Mouse (Mus musculus): ENCODE measurements at regions not wholly inside any gene's neighbourhood (a gene's known extent, or its start where the extent isn't known, plus 50 kb on each side); places are given as distances from the start of the nearest gene placed in this dataset.

GRCm38 (mm10) chr11:31736556-31737089 lies 64.9 kb upstream of the Bod1 start:
- Histone ChIP-seq H3K9me3 (replicated peaks; ENCODE audit: low read length) (no peaks in the 10 kb centered on the region), H3K27ac (ENCODE audit: insufficient read depth, low read depth) (no peak overlapping the region), H3K9ac (ENCODE audit: insufficient read depth, low read depth) (no peak overlapping the region), H3K4me2 (ENCODE audit: insufficient read depth, low read depth, poor library complexity, severe bottlenecking) (no peak overlapping the region), H3K4me1 (ENCODE audit: control insufficient read depth in 1 of 2, insufficient read depth in 2 of 2) (peaks cover 39 to 64% of the 10 kb centered on the region in 2 experiments), H3K79me2 (replicated peaks; ENCODE audit: control insufficient read depth, extremely low read depth, insufficient read depth, poor library complexity, severe bottlenecking) (no peaks in the 10 kb centered on the region), H3K4me3 (replicated peaks in 1 of 3; ENCODE audit: low read depth in 2 of 3, low read length in 2 of 3, poor library complexity in 1 of 3) (no peak overlapping the region), H3K27me3 (replicated peaks) (no peaks in the 10 kb centered on the region), H3K36me3 (replicated peaks in 1 of 2; ENCODE audit: control insufficient read depth in 1 of 2, insufficient read depth in 1 of 2, low read length in 1 of 2) (no peaks in the 10 kb centered on the region)
- dilution Hi-C loops (cut with MboI; ENCODE audit: extremely low pct_ligation_motif_present, extremely low pct_unique_long_range_greater_than_20kb, low sequenced_read_pairs), result no loop called here
- in situ Hi-C loops (cut with MboI; ENCODE audit: low pct_ligation_motif_present, low pct_unique_long_range_greater_than_20kb, low sequenced_read_pairs), result no loop called here
- DNase-seq (ENCODE audit: extremely low read depth), result no peak
- no peak for TF ChIP-seq TCF12 (IDR thresholded peaks at IDR 0.05; ENCODE audit: low read depth, low read length)
- TF ChIP-seq CHD2 (IDR thresholded peaks at IDR 0.05; ENCODE audit: low read length), result no peak
- TF ChIP-seq NELFE (IDR thresholded peaks at IDR 0.05; ENCODE audit: low read depth, low read length), result no peak

GRCm38 (mm10) chr11:31738148-31739021 lies 66.7 kb upstream of the Bod1 start:
- in situ Hi-C loops (cut with MboI; ENCODE audit: low pct_ligation_motif_present, low pct_unique_long_range_greater_than_20kb, low sequenced_read_pairs), result no loop called here
- H3K27me3 ChIP-seq (replicated peaks), result no peaks in the 10 kb centered on the region

GRCm38 (mm10) chr11:31740409-31740808 lies 68.7 kb upstream of the Bod1 start:
- Histone ChIP-seq H3K27ac (ENCODE audit: insufficient read depth, low read depth) (no peak overlapping the region), H3K27me3 (replicated peaks) (no peaks in the 10 kb centered on the region), H3K4me1 (ENCODE audit: control insufficient read depth in 1 of 2, insufficient read depth in 2 of 2) (peaks cover 20 to 45% of the 10 kb centered on the region in 2 experiments), H3K9ac (ENCODE audit: insufficient read depth, low read depth) (no peak overlapping the region), H3K9me3 (replicated peaks; ENCODE audit: low read length) (no peaks in the 10 kb centered on the region), H3K4me3 (replicated peaks in 1 of 3; ENCODE audit: low read depth in 2 of 3, low read length in 2 of 3, poor library complexity in 1 of 3) (no peak overlapping the region), H3K36me3 (replicated peaks in 1 of 2; ENCODE audit: control insufficient read depth in 1 of 2, insufficient read depth in 1 of 2, low read length in 1 of 2) (no peaks in the 10 kb centered on the region), H3K4me2 (ENCODE audit: insufficient read depth, low read depth, poor library complexity, severe bottlenecking) (no peak overlapping the region), H3K79me2 (replicated peaks; ENCODE audit: control insufficient read depth, extremely low read depth, insufficient read depth, poor library complexity, severe bottlenecking) (no peaks in the 10 kb centered on the region)
- DNase-seq (ENCODE audit: extremely low read depth), result no peak
- in situ Hi-C loops (cut with MboI; ENCODE audit: low pct_ligation_motif_present, low pct_unique_long_range_greater_than_20kb, low sequenced_read_pairs) (no loop called here), dilution Hi-C loops (cut with MboI; ENCODE audit: extremely low pct_ligation_motif_present, extremely low pct_unique_long_range_greater_than_20kb, low sequenced_read_pairs) (no loop called here)
- TF ChIP-seq ELF1 (IDR thresholded peaks at IDR 0.05; ENCODE audit: low read depth, low read length) (no peak), PAX5 (IDR thresholded peaks at IDR 0.05; ENCODE audit: low read length) (no peak), ZMIZ1 (IDR thresholded peaks at IDR 0.05; ENCODE audit: low read depth, low read length) (no peak), MYC (IDR thresholded peaks at IDR 0.05; ENCODE audit: low read depth, low read length) (no peak)

More at GRCm38 (mm10) chr11:31738148-31739021, 66.7 kb upstream of the Bod1 start:
- dilution Hi-C loops (cut with MboI; ENCODE audit: extremely low pct_ligation_motif_present, extremely low pct_unique_long_range_greater_than_20kb, low sequenced_read_pairs), result no loop called here
- Histone ChIP-seq H3K4me2 (ENCODE audit: insufficient read depth, low read depth, poor library complexity, severe bottlenecking) (no peak overlapping the region), H3K9ac (ENCODE audit: insufficient read depth, low read depth) (no peak overlapping the region), H3K36me3 (replicated peaks in 1 of 2; ENCODE audit: control insufficient read depth in 1 of 2, insufficient read depth in 1 of 2, low read length in 1 of 2) (no peaks in the 10 kb centered on the region), H3K79me2 (replicated peaks; ENCODE audit: control insufficient read depth, extremely low read depth, insufficient read depth, poor library complexity, severe bottlenecking) (no peaks in the 10 kb centered on the region), H3K9me3 (replicated peaks; ENCODE audit: low read length) (no peaks in the 10 kb centered on the region), H3K4me1 (ENCODE audit: control insufficient read depth in 1 of 2, insufficient read depth in 2 of 2) (peaks cover 23 to 46% of the 10 kb centered on the region in 2 experiments), H3K4me3 (replicated peaks in 1 of 3; ENCODE audit: low read depth in 2 of 3, low read length in 2 of 3, poor library complexity in 1 of 3) (no peak overlapping the region), H3K27ac (ENCODE audit: insufficient read depth, low read depth) (no peak overlapping the region)
- no peak for DNase-seq (ENCODE audit: extremely low read depth)
- TF ChIP-seq MAFK (IDR thresholded peaks at IDR 0.05; ENCODE audit: insufficient replicate concordance, low read length) (no peak), ETS1 (conservative IDR thresholded peaks at IDR 0.05; ENCODE audit: low read depth, low read length) (no peak), USF1 (IDR thresholded peaks at IDR 0.05; ENCODE audit: low read depth, low read length) (no peak), BHLHE40 (IDR thresholded peaks at IDR 0.05; ENCODE audit: low read depth, low read length) (no peak), ZNF384 (IDR thresholded peaks at IDR 0.05; ENCODE audit: low read depth, low read length) (no peak), JUND (conservative IDR thresholded peaks at IDR 0.05; ENCODE audit: low read depth, low read length) (no peak), CHD1 (IDR thresholded peaks at IDR 0.05; ENCODE audit: low read depth, low read length) (no peak), CTCF (conservative IDR thresholded peaks at IDR 0.05 in 1 of 2, IDR thresholded peaks at IDR 0.05 in 1 of 2; ENCODE audit: low read depth in 2 of 2, low read length in 2 of 2) (no peak), KAT2A (IDR thresholded peaks at IDR 0.05; ENCODE audit: insufficient replicate concordance, low read length) (no peak), ZKSCAN1 (IDR thresholded peaks at IDR 0.05; ENCODE audit: borderline replicate concordance, low read depth, low read length) (no peak), IRF4 (IDR thresholded peaks at IDR 0.05; ENCODE audit: low read depth, low read length) (no peak), HCFC1 (IDR thresholded peaks at IDR 0.05; ENCODE audit: low read depth, low read length) (no peak), TCF12 (IDR thresholded peaks at IDR 0.05; ENCODE audit: low read depth, low read length) (no peak), SIN3A (IDR thresholded peaks at IDR 0.05; ENCODE audit: low read length) (no peak), RAD21 (IDR thresholded peaks at IDR 0.05; ENCODE audit: low read depth, low read length) (no peak)

Data from CH12.LX (cell line).